Mouse (Mus musculus): ENCODE measurements at regions not wholly inside any gene's neighbourhood (a gene's known extent, or its start where the extent isn't known, plus 50 kb on each side); places are given as distances from the start of the nearest gene placed in this dataset.

DNA sequence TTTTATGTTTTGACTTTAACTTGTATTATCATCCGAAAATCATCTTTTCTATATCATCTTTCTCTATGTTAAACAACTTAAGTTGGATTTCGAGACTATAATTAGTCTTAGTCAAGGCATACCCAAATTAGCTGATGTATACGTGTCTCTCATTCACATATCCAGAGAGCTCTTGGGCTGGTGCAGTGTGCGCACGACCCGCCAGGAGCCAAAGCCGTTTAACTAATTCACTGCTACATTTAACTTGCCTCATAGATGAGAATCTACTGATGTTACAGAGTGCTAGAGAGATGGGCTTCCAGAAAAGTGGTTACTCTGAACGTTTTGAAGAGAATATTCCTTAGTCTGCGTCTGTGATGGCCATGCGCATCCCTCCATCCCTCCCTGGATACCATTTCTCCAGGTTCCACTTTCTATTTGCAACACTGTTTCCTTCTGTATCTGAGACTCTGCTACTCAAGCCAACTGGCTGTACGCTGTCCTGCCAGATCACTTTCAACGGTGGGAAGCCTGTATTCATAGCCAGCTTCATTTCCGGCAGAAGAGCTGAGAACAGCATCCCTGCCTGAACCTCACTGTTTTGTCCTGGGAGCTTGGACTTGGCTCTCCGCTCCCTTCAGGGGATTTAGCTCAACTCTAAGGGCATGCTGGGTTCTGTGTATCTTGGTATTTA, 74.2 kb upstream of the Atp5g3 start:
- Histone ChIP-seq H3K9me3 (replicated peaks; ENCODE audit: control insufficient read depth, low read length) (no peaks in the 10 kb centered on the region), H3K9ac (ENCODE audit: low read length) (no peak overlapping the region), H3K4me1 (ENCODE audit: control insufficient read depth, insufficient read depth, low read length) (no peaks in the 10 kb centered on the region), H3K4me2 (ENCODE audit: low read depth, low read length) (no peak overlapping the region), H3K27me3 (ENCODE audit: control insufficient read depth, insufficient read depth, low read length) (peaks cover 3% of the 10 kb centered on the region; the same call in 1 of the 2 replicates), H3K36me3 (ENCODE audit: control insufficient read depth, insufficient read depth) (no peaks in the 10 kb centered on the region), H3K27ac (ENCODE audit: low read length) (no peak overlapping the region), H3K4me3 (ENCODE audit: low read length) (no peak overlapping the region)
- ATAC-seq (replicated peaks; ENCODE audit: extremely low read depth, insufficient read depth, low FRiP score), result no peak
- 76% methylated on average over 14 of the region's 14 CpGs for WGBS

DNA sequence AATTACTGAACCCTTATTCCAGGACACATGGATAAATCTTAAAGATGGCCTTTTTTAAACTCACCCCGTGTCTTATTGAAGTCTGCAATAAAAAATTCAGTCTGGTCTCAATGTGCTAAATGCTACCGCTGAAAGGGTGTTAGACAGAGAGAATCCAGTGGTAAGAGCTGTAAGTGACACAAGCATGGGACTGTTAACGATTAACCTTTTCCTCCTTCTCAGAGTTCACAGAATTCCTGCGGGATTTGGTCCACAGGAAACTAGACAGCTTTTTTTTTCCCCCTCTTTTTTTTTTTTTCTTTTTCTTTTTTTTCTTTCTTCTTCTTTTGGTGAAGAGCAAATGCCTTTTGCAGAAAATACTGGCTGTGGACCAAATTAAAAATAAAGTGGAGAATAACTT, 72.0 kb upstream of the Atp5g3 start:
- H3K4me1 ChIP-seq (ENCODE audit: control insufficient read depth, insufficient read depth, low read length), result no peaks in the 10 kb centered on the region
- peaks cover 3% of the 10 kb centered on the region; the same call in 1 of the 2 replicates for H3K27me3 ChIP-seq (ENCODE audit: control insufficient read depth, insufficient read depth, low read length)
- H3K4me2 ChIP-seq (ENCODE audit: low read depth, low read length), result no peak overlapping the region
- WGBS, result 48% methylated on average over 4 of the region's 4 CpGs
- H3K27ac ChIP-seq (ENCODE audit: low read length), result no peak overlapping the region
- no peak overlapping the region for H3K9ac ChIP-seq (ENCODE audit: low read length)
- no peak overlapping the region for H3K4me3 ChIP-seq (ENCODE audit: low read length)
- ATAC-seq (replicated peaks; ENCODE audit: extremely low read depth, insufficient read depth, low FRiP score), result no peak
- H3K9me3 ChIP-seq (replicated peaks; ENCODE audit: control insufficient read depth, low read length), result no peaks in the 10 kb centered on the region
- H3K36me3 ChIP-seq (ENCODE audit: control insufficient read depth, insufficient read depth), result no peaks in the 10 kb centered on the region

DNA sequence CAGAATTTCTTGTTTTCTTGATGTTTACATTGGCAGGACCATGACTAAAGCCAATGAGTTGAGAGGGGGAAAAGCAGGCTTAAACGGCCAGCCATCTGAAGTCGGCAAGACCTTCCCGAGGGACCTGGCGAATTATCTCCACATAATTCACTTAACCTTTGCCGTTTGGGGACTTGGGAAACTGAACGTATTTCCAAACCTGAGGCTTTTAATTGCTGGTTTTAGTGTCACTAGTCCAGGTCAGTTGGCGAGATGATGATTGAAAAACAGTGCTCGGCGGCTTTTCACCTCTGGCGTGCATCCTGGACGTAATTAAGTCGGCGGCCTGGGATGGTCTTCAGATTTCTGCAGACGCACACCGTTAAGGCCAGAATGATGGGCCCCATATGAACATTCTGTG, 66.9 kb upstream of the Atp5g3 start:
- Histone ChIP-seq H3K36me3 (ENCODE audit: control insufficient read depth, insufficient read depth) (no peaks in the 10 kb centered on the region), H3K27ac (ENCODE audit: low read length) (no peak overlapping the region), H3K4me2 (ENCODE audit: low read depth, low read length) (no peak overlapping the region), H3K9me3 (replicated peaks; ENCODE audit: control insufficient read depth, low read length) (no peaks in the 10 kb centered on the region), H3K27me3 (ENCODE audit: control insufficient read depth, insufficient read depth, low read length) (peaks cover 3% of the 10 kb centered on the region; the same call in 1 of the 2 replicates), H3K4me1 (ENCODE audit: control insufficient read depth, insufficient read depth, low read length) (no peaks in the 10 kb centered on the region), H3K4me3 (ENCODE audit: low read length) (no peak overlapping the region), H3K9ac (ENCODE audit: low read length) (no peak overlapping the region)
- no peak for ATAC-seq (replicated peaks; ENCODE audit: extremely low read depth, insufficient read depth, low FRiP score)
- WGBS, result 76% methylated on average over 15 of the region's 15 CpGs

DNA sequence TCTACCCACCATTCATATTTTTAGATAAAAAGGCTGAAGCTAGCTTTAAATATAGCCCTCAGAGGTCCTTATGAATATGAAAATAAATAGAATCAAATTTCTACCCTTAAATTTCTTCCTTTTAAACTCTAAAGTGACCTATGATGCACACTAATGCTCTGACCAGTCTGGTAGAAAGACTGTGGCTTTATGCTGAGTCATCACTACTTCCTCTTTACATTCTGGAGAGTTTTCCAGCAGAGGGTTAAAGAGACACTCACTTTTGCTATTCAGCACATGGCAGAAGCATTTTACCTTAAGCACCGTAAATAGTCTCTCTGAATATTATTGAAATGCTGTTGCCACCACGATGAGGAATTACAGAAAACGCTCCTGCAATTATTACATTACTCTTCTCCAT, 62.6 kb upstream of the Atp5g3 start:
- no peaks in the 10 kb centered on the region for H3K36me3 ChIP-seq (ENCODE audit: control insufficient read depth, insufficient read depth)
- no peak for ATAC-seq (replicated peaks; ENCODE audit: extremely low read depth, insufficient read depth, low FRiP score)
- no peak overlapping the region for H3K9ac ChIP-seq (ENCODE audit: low read length)
- no peaks in the 10 kb centered on the region for H3K27me3 ChIP-seq (ENCODE audit: control insufficient read depth, insufficient read depth, low read length)
- no peak overlapping the region for H3K4me3 ChIP-seq (ENCODE audit: low read length)
- H3K27ac ChIP-seq (ENCODE audit: low read length), result no peak overlapping the region
- WGBS, result 65% methylated on average over 3 of the region's 3 CpGs
- no peaks in the 10 kb centered on the region for H3K9me3 ChIP-seq (replicated peaks; ENCODE audit: control insufficient read depth, low read length)
- H3K4me1 ChIP-seq (ENCODE audit: control insufficient read depth, insufficient read depth, low read length), result no peaks in the 10 kb centered on the region
- H3K4me2 ChIP-seq (ENCODE audit: low read depth, low read length), result no peak overlapping the region

DNA sequence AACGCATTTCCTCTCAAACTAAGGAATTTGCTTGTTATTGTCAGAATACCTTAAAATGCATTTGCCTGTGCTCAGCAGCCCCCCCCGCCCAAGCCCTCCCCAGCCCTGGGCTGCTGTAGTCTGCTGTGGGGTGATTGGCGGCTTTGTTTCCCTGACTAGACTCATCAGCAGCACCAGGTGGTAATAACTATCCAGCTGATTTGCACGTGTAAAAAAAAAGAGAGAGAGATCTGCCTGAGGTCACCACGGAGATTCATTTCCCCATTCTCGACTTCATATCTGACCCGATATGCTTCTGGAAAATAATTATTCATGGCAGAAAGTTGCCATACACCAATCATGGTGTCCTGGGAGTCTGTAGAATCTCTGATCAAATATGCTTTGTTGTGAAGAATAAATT, 56.5 kb upstream of the Atp5g3 start:
- Histone ChIP-seq H3K27me3 (ENCODE audit: control insufficient read depth, insufficient read depth, low read length) (peaks cover 2% of the 10 kb centered on the region; the same call in 1 of the 2 replicates), H3K4me3 (ENCODE audit: low read length) (no peak overlapping the region), H3K36me3 (ENCODE audit: control insufficient read depth, insufficient read depth) (no peaks in the 10 kb centered on the region), H3K27ac (ENCODE audit: low read length) (no peak overlapping the region), H3K9ac (ENCODE audit: low read length) (no peak overlapping the region), H3K9me3 (replicated peaks; ENCODE audit: control insufficient read depth, low read length) (no peaks in the 10 kb centered on the region), H3K4me2 (ENCODE audit: low read depth, low read length) (no peak overlapping the region), H3K4me1 (ENCODE audit: control insufficient read depth, insufficient read depth, low read length) (no peaks in the 10 kb centered on the region)
- ATAC-seq (replicated peaks; ENCODE audit: extremely low read depth, insufficient read depth, low FRiP score), result no peak
- WGBS, result 68% methylated on average over 7 of the region's 7 CpGs

DNA sequence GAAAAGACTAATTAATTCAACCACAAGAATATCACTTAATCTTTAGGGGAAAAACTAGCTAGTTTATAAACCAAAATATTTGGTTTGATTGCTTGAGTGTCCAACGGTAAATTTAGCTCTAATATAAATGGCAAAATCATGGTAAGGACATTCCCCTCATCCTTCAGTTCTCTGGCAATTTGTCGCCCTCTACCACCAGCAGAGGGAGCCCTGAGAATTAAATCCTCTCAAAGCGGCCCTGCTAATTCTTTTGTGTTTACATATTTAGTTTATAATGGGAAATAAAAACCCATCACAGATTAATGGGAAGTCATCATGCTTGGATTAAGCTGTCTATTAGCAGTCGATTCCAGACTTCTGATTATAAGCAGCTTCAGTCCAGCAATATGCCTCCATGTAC, 54.5 kb upstream of the Atp5g3 start:
- no peak overlapping the region for H3K9ac ChIP-seq (ENCODE audit: low read length)
- H3K4me2 ChIP-seq (ENCODE audit: low read depth, low read length), result no peak overlapping the region
- no peak for ATAC-seq (replicated peaks; ENCODE audit: extremely low read depth, insufficient read depth, low FRiP score)
- no peak overlapping the region for H3K27ac ChIP-seq (ENCODE audit: low read length)
- H3K4me1 ChIP-seq (ENCODE audit: control insufficient read depth, insufficient read depth, low read length), result no peaks in the 10 kb centered on the region
- no peaks in the 10 kb centered on the region for H3K9me3 ChIP-seq (replicated peaks; ENCODE audit: control insufficient read depth, low read length)
- no peak overlapping the region for H3K4me3 ChIP-seq (ENCODE audit: low read length)
- WGBS, result 13% methylated on average over 4 of the region's 4 CpGs
- no peaks in the 10 kb centered on the region for H3K36me3 ChIP-seq (ENCODE audit: control insufficient read depth, insufficient read depth)
- H3K27me3 ChIP-seq (ENCODE audit: control insufficient read depth, insufficient read depth, low read length), result peaks cover 2% of the 10 kb centered on the region; the same call in 1 of the 2 replicates
